Mouse (Mus musculus): ENCODE measurements around the gene Ush1g. TPM values are rescaled to one million over a fixed set of nuclear protein-coding genes. Genes with fewer than 3 reads are reported as not detected.
A peak's percentile ranks its signal among the peaks of the same experiment; 100 is the strongest.

The Ush1g gene
- polyA plus RNA-seq, 1 experiment from 2014 or later, result not detected

DNA sequence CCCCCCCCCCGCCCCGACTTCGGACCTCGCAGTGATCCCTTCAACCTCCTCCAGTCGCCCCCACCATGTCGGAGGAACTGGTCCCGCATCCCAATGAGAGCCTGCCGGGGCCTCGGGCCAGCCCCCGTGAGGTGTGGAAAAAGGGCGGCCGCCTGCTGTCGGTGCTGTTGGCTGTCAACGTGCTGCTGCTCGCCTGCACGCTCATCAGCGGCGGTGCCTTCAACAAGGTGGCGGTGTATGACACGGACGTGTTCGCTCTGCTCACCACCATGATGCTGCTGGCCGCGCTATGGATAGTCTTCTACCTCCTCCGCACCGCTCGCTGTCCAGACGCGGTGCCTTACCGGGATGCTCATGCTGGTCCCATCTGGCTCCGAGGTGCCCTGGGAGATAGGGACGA lies 1.5 kb upstream of the Ush1g start:
- 25% methylated on average over 32 of the region's 32 CpGs for WGBS
- Histone ChIP-seq H3K4me3 (no peak overlapping the region), H3K36me3 (no peaks in the 10 kb centered on the region), H3K4me1 (peaks cover 45% of the 10 kb centered on the region), H3K9me3 (replicated peaks) (no peaks in the 10 kb centered on the region), H3K27ac (replicated peaks) (no peak overlapping the region), H3K27me3 (ENCODE audit: low read depth, poor library complexity, severe bottlenecking) (peaks cover 87% of the 10 kb centered on the region)
- no peak for DNase-seq (ENCODE audit: low spot score)

DNA sequence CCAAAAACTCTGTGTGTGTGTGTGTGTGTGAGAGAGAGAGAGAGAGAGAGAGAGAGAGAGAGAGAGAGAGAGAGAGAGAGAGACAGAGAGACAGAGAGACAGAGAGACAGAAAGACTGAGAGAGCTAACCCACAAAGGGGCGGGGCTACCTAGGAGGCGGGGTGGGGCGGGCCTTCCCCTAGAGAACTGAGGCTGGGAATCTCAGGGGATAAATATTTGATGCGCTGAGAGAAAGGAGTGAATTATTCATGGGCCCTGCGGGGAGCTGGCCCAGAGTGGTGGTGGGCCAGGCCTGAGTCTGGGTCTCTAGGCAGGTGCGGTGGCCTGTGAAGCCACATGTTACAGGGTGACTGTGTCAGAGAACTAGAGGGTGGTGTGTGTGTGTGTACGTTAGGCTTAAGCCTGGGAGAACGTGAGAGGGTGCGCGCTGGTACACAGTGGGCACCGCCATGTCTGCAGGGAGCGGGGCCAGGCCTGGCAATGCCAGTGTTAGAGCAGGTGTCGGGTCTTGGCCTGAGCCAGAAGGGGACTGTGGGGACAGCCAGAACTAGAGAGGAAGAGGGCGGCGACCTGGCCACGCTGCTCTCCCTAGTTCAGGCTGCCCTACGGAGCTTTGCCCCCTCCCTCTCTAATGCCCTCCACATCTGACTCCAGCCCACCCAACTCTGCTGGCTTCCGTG lies 2.0 kb downstream of the Ush1g start:
- H3K27me3 ChIP-seq (ENCODE audit: low read depth, poor library complexity, severe bottlenecking), result peaks cover 100% of the 10 kb centered on the region
- 7% methylated on average over 18 of the region's 18 CpGs for WGBS
- DNase-seq (ENCODE audit: low spot score), result peak; percentile 46
- H3K4me3 ChIP-seq, result no peak overlapping the region
- H3K27ac ChIP-seq (replicated peaks), result no peak overlapping the region
- no peaks in the 10 kb centered on the region for H3K9me3 ChIP-seq (replicated peaks)
- no peaks in the 10 kb centered on the region for H3K36me3 ChIP-seq
- peaks cover 51% of the 10 kb centered on the region for H3K4me1 ChIP-seq

- H3K4me3 ChIP-seq, result peak overlapping the region; percentile 40
- DNase-seq (ENCODE audit: low spot score), result peak; percentile 38
- no peak overlapping the region for H3K27ac ChIP-seq (replicated peaks)
- peaks cover 100% of the 10 kb centered on the region for H3K27me3 ChIP-seq (ENCODE audit: low read depth, poor library complexity, severe bottlenecking)
- H3K4me1 ChIP-seq, result peaks cover 50% of the 10 kb centered on the region
- H3K9me3 ChIP-seq (replicated peaks), result no peaks in the 10 kb centered on the region
- no peaks in the 10 kb centered on the region for H3K36me3 ChIP-seq
- WGBS, result 3% methylated on average over 62 of the region's 63 CpGs
These were observed 3.4 kb downstream of the Ush1g start for GRCm38 (mm10) chr11:115318245-115319027.

- Histone ChIP-seq H3K4me1 (peaks cover 38% of the 10 kb centered on the region), H3K4me3 (no peak overlapping the region), H3K27me3 (ENCODE audit: low read depth, poor library complexity, severe bottlenecking) (peaks cover 99% of the 10 kb centered on the region), H3K27ac (replicated peaks) (no peak overlapping the region), H3K9me3 (replicated peaks) (no peaks in the 10 kb centered on the region), H3K36me3 (no peaks in the 10 kb centered on the region)
- DNase-seq (ENCODE audit: low spot score), result no peak
- 52% methylated on average over 7 of the region's 7 CpGs for WGBS
These were observed 4.6 kb downstream of the Ush1g start for GRCm38 (mm10) chr11:115317204-115317603.

DNA sequence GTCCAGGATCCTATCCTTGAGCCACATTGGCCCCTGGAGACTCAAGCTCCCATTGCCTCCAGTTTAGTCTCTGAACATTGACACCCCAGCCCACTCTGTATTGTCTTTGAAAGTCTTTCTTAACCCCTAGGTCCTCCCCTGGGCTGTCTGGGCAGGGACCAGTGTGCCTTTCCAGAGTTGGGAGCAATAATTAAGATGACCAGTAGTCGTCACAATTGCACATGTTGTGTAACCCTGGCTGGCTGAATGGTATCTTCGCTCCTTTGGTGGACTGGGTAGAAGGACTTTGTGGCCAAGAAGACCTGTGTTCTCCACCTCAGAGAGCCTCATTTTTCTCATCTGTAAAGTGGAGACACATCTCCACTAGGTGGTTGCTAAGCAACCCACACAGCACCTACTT lies 7.6 kb downstream of the Ush1g start:
- WGBS, result 50% methylated on average over 2 of the region's 2 CpGs
- Histone ChIP-seq H3K9me3 (replicated peaks) (no peaks in the 10 kb centered on the region), H3K36me3 (no peaks in the 10 kb centered on the region), H3K4me3 (no peak overlapping the region), H3K4me1 (peaks cover 15% of the 10 kb centered on the region), H3K27ac (replicated peaks) (no peak overlapping the region), H3K27me3 (ENCODE audit: low read depth, poor library complexity, severe bottlenecking) (peaks cover 78% of the 10 kb centered on the region)
- DNase-seq (ENCODE audit: low spot score), result no peak

DNA sequence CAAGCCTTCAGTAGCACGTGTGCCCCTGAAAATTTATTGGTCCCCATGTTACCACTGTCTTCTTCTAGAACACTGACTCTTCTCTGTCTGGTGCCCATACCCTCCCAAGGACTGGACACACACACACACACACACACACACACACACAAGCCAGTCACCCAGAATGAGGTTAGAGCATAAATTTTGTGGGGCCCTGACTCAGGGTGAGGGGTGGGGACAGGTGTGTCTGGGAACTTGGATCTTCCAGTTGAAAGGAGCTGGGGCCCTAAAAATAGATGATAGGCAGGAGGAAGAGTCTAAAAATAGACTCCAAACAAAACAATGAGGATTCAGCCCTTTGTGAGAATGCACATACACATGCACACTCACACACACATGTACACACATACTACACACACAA lies 13.1 kb downstream of the Ush1g start:
- no peak for DNase-seq (ENCODE audit: low spot score)
- no peak overlapping the region for H3K27ac ChIP-seq (replicated peaks)
- peaks cover 43% of the 10 kb centered on the region for H3K27me3 ChIP-seq (ENCODE audit: low read depth, poor library complexity, severe bottlenecking)
- peaks cover 9% of the 10 kb centered on the region for H3K4me1 ChIP-seq
- WGBS, result 58% methylated on average over 1 of the region's 1 CpGs
- no peak overlapping the region for H3K4me3 ChIP-seq
- no peaks in the 10 kb centered on the region for H3K36me3 ChIP-seq
- H3K9me3 ChIP-seq (replicated peaks), result no peaks in the 10 kb centered on the region

GRCm38 (mm10) chr11:115306863-115307262 lies 15.0 kb downstream of the Ush1g start, which contains the start of gene Otop2:
Gene Otop2, plus strand, starts transcription at chr11:115307163.
- WGBS, result 20% methylated on average over 8 of the region's 8 CpGs
- Histone ChIP-seq H3K36me3 (no peaks in the 10 kb centered on the region), H3K27ac (replicated peaks) (peak within 1 kb of the TSS; percentile 23; the same call in 1 of the 2 replicates), H3K27me3 (ENCODE audit: low read depth, poor library complexity, severe bottlenecking) (peaks cover 24% of the 10 kb centered on the region), H3K9me3 (replicated peaks) (no peaks in the 10 kb centered on the region), H3K4me3 (no peak within 1 kb of the TSS), H3K4me1 (peaks cover 9% of the 10 kb centered on the region)
- DNase-seq (ENCODE audit: low spot score), result no peak

- DNase-seq (ENCODE audit: low spot score), result no peak
- 83% methylated on average over 8 of the region's 8 CpGs for WGBS
- Histone ChIP-seq H3K4me1 (peaks cover 9% of the 10 kb centered on the region), H3K27ac (replicated peaks) (no peak overlapping the region), H3K9me3 (replicated peaks) (peaks cover 5% of the 10 kb centered on the region; the same call in 1 of the 2 replicates), H3K4me3 (no peak overlapping the region), H3K36me3 (no peaks in the 10 kb centered on the region), H3K27me3 (ENCODE audit: low read depth, poor library complexity, severe bottlenecking) (peaks cover 38% of the 10 kb centered on the region)
These were observed 18.7 kb downstream of the Ush1g start for GRCm38 (mm10) chr11:115303167-115303566.

DNA sequence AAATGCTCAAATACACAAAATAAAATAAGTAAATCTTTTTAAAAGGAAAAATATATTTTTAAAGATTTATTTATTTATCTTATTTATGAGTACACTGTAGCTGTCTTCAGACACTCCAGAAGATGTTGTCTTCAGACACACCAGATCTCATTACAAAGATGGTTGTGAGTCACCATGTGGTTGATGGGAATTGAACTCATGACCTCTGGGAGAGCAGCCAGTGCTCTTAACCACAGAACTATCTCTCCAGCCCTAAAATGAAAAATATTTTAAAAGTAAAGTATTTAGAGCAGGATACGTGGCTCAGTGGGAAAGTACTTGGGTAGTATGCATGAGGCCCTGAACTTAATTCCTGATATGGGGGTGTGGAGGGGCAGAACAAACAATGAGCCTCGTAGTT lies 20.5 kb downstream of the Ush1g start:
- 91% methylated on average over 2 of the region's 2 CpGs for WGBS
- Histone ChIP-seq H3K36me3 (no peaks in the 10 kb centered on the region), H3K4me3 (no peak overlapping the region), H3K27ac (replicated peaks) (no peak overlapping the region), H3K9me3 (replicated peaks) (peaks cover 5% of the 10 kb centered on the region; the same call in 1 of the 2 replicates), H3K4me1 (peaks cover 16% of the 10 kb centered on the region), H3K27me3 (ENCODE audit: low read depth, poor library complexity, severe bottlenecking) (peaks cover 43% of the 10 kb centered on the region)
- DNase-seq (ENCODE audit: low spot score), result no peak

GRCm38 (mm10) chr11:115300745-115301144 lies 21.1 kb downstream of the Ush1g start:
- no peaks in the 10 kb centered on the region for H3K36me3 ChIP-seq
- H3K4me3 ChIP-seq, result no peak overlapping the region
- H3K27ac ChIP-seq (replicated peaks), result no peak overlapping the region
- peaks cover 5% of the 10 kb centered on the region; the same call in 1 of the 2 replicates for H3K9me3 ChIP-seq (replicated peaks)
- DNase-seq (ENCODE audit: low spot score), result no peak
- H3K27me3 ChIP-seq (ENCODE audit: low read depth, poor library complexity, severe bottlenecking), result peaks cover 43% of the 10 kb centered on the region
- H3K4me1 ChIP-seq, result peaks cover 16% of the 10 kb centered on the region
- 82% methylated on average over 4 of the region's 4 CpGs for WGBS

DNA sequence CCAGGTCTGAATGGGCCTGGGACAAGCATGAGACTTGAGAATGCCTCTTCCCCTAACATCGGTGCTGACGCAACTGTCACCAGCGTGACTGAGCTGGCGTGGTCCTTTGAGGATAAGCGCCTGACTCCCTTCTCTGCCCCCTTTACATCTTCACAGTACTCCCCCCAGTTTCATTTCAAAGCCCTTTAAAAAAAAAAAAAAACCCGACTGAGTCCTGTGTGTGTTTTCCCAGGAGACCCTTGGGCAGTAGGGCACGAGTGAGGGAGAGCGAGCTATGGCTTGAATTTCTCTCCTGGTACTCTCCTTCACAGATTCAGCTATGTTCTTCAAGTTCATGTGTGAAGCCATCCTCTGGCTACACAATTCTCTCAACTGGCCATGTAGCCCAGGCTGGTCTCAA lies 23.7 kb downstream of the Ush1g start:
- no peak for DNase-seq (ENCODE audit: low spot score)
- no peaks in the 10 kb centered on the region for H3K36me3 ChIP-seq
- H3K9me3 ChIP-seq (replicated peaks), result peaks cover 5% of the 10 kb centered on the region; the same call in 1 of the 2 replicates
- peaks cover 16% of the 10 kb centered on the region for H3K4me1 ChIP-seq
- H3K27ac ChIP-seq (replicated peaks), result no peak overlapping the region
- H3K27me3 ChIP-seq (ENCODE audit: low read depth, poor library complexity, severe bottlenecking), result peaks cover 45% of the 10 kb centered on the region
- no peak overlapping the region for H3K4me3 ChIP-seq
- WGBS, result 71% methylated on average over 8 of the region's 8 CpGs

DNA sequence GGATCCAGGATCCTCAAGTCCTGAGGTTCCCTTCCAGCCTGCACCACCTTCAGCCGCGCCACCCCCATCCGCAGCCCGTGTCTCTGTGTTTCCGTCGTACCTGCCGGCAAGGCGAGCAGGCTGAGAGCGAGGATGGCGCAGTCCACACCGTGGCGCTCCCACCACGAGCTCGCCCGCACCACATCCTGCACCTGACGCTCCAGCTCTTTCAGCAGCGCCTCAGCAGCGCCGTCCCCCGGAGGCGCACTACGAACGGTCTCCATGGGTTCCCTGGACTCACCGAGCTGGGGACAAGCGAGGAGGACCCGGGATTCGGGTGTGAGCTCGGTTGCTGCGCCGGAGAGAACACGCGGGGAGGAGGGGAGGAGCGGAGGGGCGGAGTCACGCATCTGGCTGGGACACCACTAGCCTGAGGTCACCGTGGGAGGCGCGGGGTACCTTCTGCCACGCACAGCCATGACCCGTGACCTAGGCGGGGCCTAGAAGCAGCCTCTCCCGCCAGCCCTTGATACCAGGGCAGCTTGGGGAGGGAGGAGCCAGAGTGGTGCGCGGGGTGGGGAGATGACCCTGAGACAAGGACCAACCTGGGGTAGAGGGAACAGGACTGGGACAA lies 24.5 kb downstream of the Ush1g start, which contains the start of gene Fads6:
Gene Fads6, minus strand, starts transcription at position 450 of the 613 bp plus-strand sequence.
- H3K27ac ChIP-seq (replicated peaks), result peak within 1 kb of the TSS; percentile 82
- peaks cover 45% of the 10 kb centered on the region for H3K27me3 ChIP-seq (ENCODE audit: low read depth, poor library complexity, severe bottlenecking)
- H3K36me3 ChIP-seq, result no peaks in the 10 kb centered on the region
- peak; percentile 63 for DNase-seq (ENCODE audit: low spot score)
- WGBS, result under 1% methylated on average over 44 of the region's 44 CpGs
- peaks cover 5% of the 10 kb centered on the region; the same call in 1 of the 2 replicates for H3K9me3 ChIP-seq (replicated peaks)
- H3K4me3 ChIP-seq, result peak within 1 kb of the TSS; percentile 67
- H3K4me1 ChIP-seq, result peaks cover 16% of the 10 kb centered on the region
